Mouse (Mus musculus): ENCODE data around the gene Eme2.

Gene Eme2

DNA sequence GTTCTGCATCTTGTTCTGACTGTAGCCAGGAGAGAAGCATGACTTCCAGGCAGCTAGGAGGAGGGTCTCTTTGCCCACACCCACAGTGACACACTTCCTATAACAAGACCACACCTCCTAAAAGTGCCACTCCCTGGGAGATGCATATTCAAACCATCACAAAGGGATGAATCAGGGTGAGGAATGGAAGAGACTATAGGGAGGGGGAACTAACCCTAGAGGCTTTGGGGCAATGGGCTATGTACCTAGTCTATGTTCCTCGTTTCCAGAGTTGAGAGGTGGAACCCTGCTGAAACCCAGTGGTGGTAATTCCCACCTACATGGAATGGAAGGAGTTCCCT, 20.5 kb downstream of the Eme2 start:
- DNase-seq (ENCODE audit: low spot score): no peak

DNA sequence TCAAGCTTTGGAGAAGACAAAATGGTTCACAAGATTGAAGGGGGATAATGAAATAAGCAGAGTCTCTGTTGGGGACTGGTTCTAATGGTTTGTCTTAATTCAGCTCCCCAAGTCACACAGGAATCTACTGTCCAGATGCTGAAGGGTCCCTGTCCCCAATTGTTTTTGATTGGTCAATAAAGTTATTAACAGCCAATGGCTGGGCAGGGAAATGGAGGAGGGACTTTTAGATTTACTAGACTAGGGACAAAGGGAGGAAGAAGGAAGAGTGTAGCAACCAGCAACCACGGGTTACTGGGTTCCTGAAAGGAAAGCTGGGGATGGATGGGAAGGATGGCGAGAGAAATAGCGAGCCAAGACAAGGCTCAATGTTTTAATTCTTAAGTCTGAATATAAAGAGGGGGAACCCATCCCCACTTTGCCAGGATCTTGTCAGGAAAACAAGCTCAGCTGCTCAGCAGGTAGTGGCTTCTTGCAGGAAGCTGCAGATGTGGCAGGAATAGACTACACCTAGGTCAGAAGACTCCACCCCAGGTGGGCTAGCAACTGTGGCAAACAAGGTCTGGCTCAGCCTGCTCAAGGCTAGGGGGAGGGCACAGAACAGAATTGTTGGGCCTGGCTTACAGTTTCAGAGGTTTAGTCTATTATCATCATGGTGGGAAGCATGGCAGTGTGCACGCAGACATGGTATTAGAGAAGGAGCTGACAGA, 21.0 kb downstream of the Eme2 start:
- no peak for DNase-seq (ENCODE audit: low spot score)

- no peak for DNase-seq (ENCODE audit: low spot score)
Measured at GRCm38 (mm10) chr17:24867914-24868313, 27.0 kb downstream of the Eme2 start.

GRCm38 (mm10) chr17:24865776-24866175, 29.1 kb downstream of the Eme2 start, which contains the start of gene Igfals:
TSS of gene Igfals (plus strand) at chr17:24865997.
- no peak for DNase-seq (ENCODE audit: low spot score)

GRCm38 (mm10) chr17:24861785-24862184, 33.1 kb downstream of the Eme2 start:
- DNase-seq (ENCODE audit: low spot score): no peak

DNA sequence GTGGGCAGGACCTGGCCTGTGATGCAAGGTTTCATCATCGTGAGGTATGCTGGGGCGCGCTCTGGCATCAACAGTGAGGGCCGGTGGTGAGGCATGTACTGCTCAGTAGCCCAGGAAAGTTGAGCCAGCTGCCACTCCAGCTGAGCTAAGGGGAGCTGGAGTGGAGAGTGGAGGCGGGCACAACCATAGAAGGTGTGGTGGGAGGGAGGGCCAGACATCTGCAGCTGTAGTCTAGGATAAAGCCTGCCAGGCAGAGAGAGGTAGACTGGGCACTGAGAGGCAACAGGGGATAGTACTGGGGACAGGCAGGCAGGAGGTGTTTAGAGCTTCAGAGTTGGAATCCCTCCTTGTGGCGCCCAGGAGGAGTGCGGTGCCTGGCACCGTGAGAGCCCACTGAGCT, 34.8 kb downstream of the Eme2 start:
- DNase-seq (ENCODE audit: low spot score): no peak

GRCm38 (mm10) chr17:24858967-24859366, 35.9 kb downstream of the Eme2 start:
- DNase-seq (ENCODE audit: low spot score): peak; percentile 87

DNA sequence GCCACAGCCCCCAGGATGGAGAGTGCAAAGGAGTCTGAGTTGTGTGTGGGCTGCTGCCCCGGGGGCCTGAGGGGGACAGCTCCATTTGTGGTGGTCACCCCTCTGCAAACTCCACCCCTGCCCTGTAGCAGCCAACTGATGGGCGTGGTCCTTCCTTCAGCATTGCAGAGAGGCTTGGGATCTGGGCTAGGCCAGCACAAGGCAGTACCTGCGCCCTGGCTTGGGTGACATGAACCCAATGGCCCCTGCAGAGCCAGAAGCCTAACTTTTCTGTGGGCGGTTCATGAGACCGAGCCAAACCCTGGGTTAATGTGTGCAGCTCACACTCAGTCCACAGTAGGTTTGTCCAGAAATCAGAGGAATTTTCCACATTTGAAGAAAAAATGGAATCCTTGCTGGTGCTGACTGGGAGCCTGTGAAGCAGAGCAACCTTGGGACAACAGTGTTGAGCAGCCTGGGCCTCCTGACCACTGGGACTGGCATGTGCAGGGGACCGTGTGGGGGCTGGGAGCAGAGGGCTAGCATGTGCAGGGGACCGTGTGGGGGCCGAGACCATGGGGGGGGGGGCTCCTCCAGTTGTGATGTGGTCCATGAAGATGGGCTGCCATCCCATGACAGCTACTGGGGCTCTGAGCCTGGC, 36.9 kb downstream of the Eme2 start:
- no peak for DNase-seq (ENCODE audit: low spot score)

GRCm38 (mm10) chr17:24856589-24856988, 38.3 kb downstream of the Eme2 start:
- DNase-seq (ENCODE audit: low spot score): no peak

DNA sequence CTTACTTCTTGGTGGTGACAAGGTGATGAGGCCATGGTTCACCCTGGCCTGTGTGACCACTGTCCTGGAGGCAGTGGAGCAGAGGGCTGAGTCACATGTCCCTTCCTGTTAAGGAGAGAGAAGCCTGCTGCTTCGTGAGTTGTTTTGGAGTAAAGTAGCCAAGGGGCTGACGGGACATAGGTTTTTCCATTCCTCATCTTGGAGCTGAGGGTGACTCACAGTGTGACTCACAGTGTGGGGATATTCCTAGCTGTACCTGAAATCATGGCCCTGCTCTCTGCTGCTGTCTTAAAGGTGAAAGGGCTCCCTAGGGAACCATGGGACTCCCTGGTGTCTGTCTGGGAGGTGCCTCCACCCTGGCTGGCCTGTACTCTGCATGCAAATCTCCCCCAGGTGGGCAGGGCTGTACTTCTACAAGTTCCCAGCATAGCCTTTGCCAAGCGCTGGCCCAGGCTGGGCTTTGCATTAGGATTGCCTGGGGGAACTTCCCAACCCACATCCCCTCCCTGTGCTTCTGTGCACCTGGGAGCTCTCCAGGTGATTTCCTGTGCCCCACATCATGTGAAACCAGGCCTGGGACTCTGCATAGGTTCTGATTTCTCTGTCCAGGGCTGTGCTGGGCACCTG, 38.9 kb downstream of the Eme2 start:
- no peak for DNase-seq (ENCODE audit: low spot score)

GRCm38 (mm10) chr17:24851381-24852125, 43.3 kb downstream of the Eme2 start:
- no peak for DNase-seq (ENCODE audit: low spot score)

GRCm38 (mm10) chr17:24850773-24851127, 44.1 kb downstream of the Eme2 start:
- no peak for DNase-seq (ENCODE audit: low spot score)

- DNase-seq (ENCODE audit: low spot score): peak; percentile 98
Measured at GRCm38 (mm10) chr17:24850065-24850772, 44.7 kb downstream of the Eme2 start, which contains the start of gene Fahd1. TSS of gene Fahd1 (minus strand) at chr17:24850364.

DNA sequence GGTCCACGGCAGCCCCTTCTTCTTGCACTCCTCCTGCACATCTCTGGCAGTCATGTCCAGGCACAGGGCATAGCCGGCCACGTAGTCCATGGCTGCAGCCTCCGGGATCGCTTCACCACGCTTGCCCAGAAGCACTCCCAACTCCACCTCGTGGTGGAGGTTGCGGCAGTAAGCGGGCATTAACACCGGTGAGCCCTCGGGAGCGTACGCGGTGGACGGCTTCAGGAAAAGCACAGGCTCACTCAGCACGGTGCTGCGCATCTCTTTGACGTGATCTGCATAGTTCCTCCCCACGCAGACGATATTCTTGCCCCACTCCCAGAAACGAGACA, 45.2 kb downstream of the Eme2 start:
- DNase-seq (ENCODE audit: low spot score): no peak

GRCm38 (mm10) chr17:24848600-24849031, 46.3 kb downstream of the Eme2 start:
- DNase-seq (ENCODE audit: low spot score): peak; percentile 79

GRCm38 (mm10) chr17:24847386-24847785, 47.5 kb downstream of the Eme2 start:
- no peak for DNase-seq (ENCODE audit: low spot score)

GRCm38 (mm10) chr17:24844525-24844924, 50.4 kb downstream of the Eme2 start:
- no peak for DNase-seq (ENCODE audit: low spot score)

- no peak for DNase-seq (ENCODE audit: low spot score)
Measured at GRCm38 (mm10) chr17:24842631-24843030, 52.3 kb downstream of the Eme2 start.

- DNase-seq (ENCODE audit: low spot score): no peak
Measured at GRCm38 (mm10) chr17:24841133-24841532, 53.8 kb downstream of the Eme2 start.

DNA sequence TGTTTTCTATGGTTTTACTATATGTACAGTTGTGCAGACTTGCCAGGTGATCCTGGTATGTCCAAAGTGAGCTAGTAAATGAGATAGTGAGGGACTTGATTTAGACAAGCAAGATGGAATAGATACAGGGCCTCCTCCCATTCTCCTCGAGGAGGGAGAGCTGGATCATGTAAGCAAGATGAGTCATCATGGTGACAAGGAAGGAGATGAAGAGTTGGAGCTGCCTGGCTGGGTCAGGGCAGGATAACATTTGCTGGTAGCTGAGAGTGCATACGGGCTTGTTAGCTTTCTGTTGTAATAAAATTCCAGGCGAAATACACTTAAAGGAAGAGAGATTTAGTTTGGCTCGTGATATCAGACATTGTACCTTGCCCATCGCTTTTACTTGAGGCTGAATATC, 54.5 kb downstream of the Eme2 start:
- no peak for DNase-seq (ENCODE audit: low spot score)

GRCm38 (mm10) chr17:24839842-24840241, 55.0 kb downstream of the Eme2 start, which contains the start of gene Hagh:
TSS of gene Hagh (plus strand) at chr17:24840143.
- DNase-seq (ENCODE audit: low spot score): no peak
